In the genomic region with DNA sequence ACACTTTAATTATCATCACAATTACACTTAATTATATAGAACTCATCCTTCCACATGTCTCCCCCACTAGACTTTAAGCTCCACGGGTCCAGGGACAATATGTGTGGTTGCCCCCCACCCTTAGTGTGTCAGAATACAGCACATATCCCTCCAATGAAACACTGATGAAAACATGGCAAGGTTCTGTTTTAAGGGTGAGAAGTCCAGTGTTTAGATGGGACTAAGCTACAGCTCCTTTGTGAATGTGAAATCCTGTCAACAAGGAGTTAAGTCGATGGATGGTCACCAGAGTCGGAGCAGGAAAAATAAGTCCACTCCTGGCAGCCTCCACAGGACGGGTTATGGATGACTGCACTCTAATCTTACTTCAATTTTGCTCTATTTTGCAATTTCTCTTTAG, we compare ENCODE assay signal across 9 mouse cellular contexts. TPM values are rescaled to one million over a fixed set of nuclear protein-coding genes. Genes with fewer than 3 reads are reported as not detected.
DNase-seq lines count a peak whose midpoint lies in the region; ATAC-seq and TF ChIP-seq lines count a peak whose summit lies in the region.
"Had no signal": no experiment of that assay in that cellular context is flagged by ENCODE, and none has a peak within 500 bp of the region (broad histone marks: within the 10 kb centered on the region; RNA-seq: fewer than 3 reads in every experiment).

No protein-coding gene starts in this region.

- peak; percentile 16 to 20 for DNase-seq in cerebellum, postnatal 10 days
- DNase-seq in cerebellum, adult 8-10 months = no peak
- no peak for DNase-seq in lung, postnatal 4 days
- no peak for DNase-seq in limb, embryonic 14.5 days (ENCODE audit: low spot score)
- DNase-seq in thymus, adult 18-20 months = no peak
- DNase-seq in adrenal gland, postnatal 4 days (ENCODE audit: low spot score in 2 of 2) = no peak
- no peak for DNase-seq in gastrocnemius, postnatal 10 days

- no peaks in the 10 kb centered on the region for H3K36me3 ChIP-seq in lung, embryonic 16.5 days (ENCODE audit: control insufficient read depth, insufficient read depth, low read length)
- no peaks in the 10 kb centered on the region for H3K36me3 ChIP-seq in limb, embryonic 14.5 days (ENCODE audit: control insufficient read depth, insufficient read depth, low read length)

- 7% methylated on average over 4 of the region's 4 CpGs for WGBS in lung, embryonic 16.5 days
- WGBS in limb, embryonic 14.5 days = 7% methylated on average over 4 of the region's 4 CpGs

- no peaks in the 10 kb centered on the region; the same call in 1 of the 2 replicates for H3K27me3 ChIP-seq in lung, embryonic 16.5 days (ENCODE audit: control insufficient read depth, insufficient read depth, low read depth, low read length)
- no peaks in the 10 kb centered on the region for H3K27me3 ChIP-seq in limb, embryonic 14.5 days (ENCODE audit: control insufficient read depth, insufficient read depth, low read length)

- peak overlapping the region; percentile 68 for H3K4me2 ChIP-seq in lung, embryonic 16.5 days (ENCODE audit: low read depth, low read length)
- peak overlapping the region; percentile 71 for H3K4me2 ChIP-seq in limb, embryonic 14.5 days (replicated peaks; ENCODE audit: low read depth, low read length, severe bottlenecking)

- no peak for ATAC-seq in lung, embryonic 16.5 days (ENCODE audit: low read depth)
- ATAC-seq in limb, embryonic 14.5 days (ENCODE audit: low FRiP score, low read depth) = no peak

- no peak overlapping the region for H3K9ac ChIP-seq in lung, embryonic 16.5 days (ENCODE audit: low read length)
- peak overlapping the region; percentile 100; the same call in 1 of the 2 replicates for H3K9ac ChIP-seq in limb, embryonic 14.5 days (ENCODE audit: low read depth, low read length, severe bottlenecking)

- no peak for TF ChIP-seq POLR2A in limb, embryonic 14.5 days (IDR thresholded peaks at IDR 0.05; ENCODE audit: borderline replicate concordance, extremely low read depth, insufficient read depth, insufficient read length)

- no peak overlapping the region for H3K27ac ChIP-seq in lung, embryonic 16.5 days (ENCODE audit: low read length)
- H3K27ac ChIP-seq in limb, embryonic 14.5 days (replicated peaks; ENCODE audit: low read depth, low read length) = no peak overlapping the region

- H3K9me3 ChIP-seq in lung, embryonic 16.5 days (ENCODE audit: control insufficient read depth, low read length) = no peaks in the 10 kb centered on the region
- no peaks in the 10 kb centered on the region for H3K9me3 ChIP-seq in limb, embryonic 14.5 days (ENCODE audit: control insufficient read depth, low read length)

- peaks cover 37% of the 10 kb centered on the region for H3K4me1 ChIP-seq in lung, embryonic 16.5 days (replicated peaks; ENCODE audit: control insufficient read depth, insufficient read depth, low read length)
- peaks cover 39% of the 10 kb centered on the region for H3K4me1 ChIP-seq in limb, embryonic 14.5 days (ENCODE audit: control insufficient read depth, insufficient read depth, low read length)

- H3K4me3 ChIP-seq in lung, embryonic 16.5 days (ENCODE audit: low read length) = peak overlapping the region; percentile 1; the same call in 1 of the 2 replicates
- peak overlapping the region; percentile 94 for H3K4me3 ChIP-seq in limb, embryonic 14.5 days (replicated peaks; ENCODE audit: low read length)

RNA-seq across cellular contexts. Expression of a gene that starts 2.8 kb away (rescaled TPM):
- polyA plus RNA-seq in lung, embryonic 16.5 days (2015; fragmentation: Nextera tagmentation; extraction: Ambion mirVana) = 18.1 and 25.8 TPM in 2 replicates
- polyA plus RNA-seq in limb, embryonic 14.5 days (2012; rRNA removed) = 44.3 TPM in 2 replicates
- 72.1 and 72.4 TPM in 2 replicates for polyA plus RNA-seq in limb, embryonic 14.5 days (2014; fragmentation: Nextera tagmentation; extraction: Ambion mirVana)
- 10 to 100 TPM; 79.7 to 81.9 TPM for total RNA-seq in adrenal gland, postnatal 4 days (2021)
- total RNA-seq in gastrocnemius, postnatal 10 days (2021) = 100 to 1,000 TPM in 1 of 2 experiments, 10 to 100 TPM in 1; 92.4 to 102 TPM

RNA-seq across cellular contexts. Expression of a gene that starts 22.3 kb away (rescaled TPM):
- not detected in 2 replicates for polyA plus RNA-seq in lung, embryonic 16.5 days (2015; fragmentation: Nextera tagmentation; extraction: Ambion mirVana)
- not detected in 2 replicates for polyA plus RNA-seq in limb, embryonic 14.5 days (2012; rRNA removed)
- polyA plus RNA-seq in limb, embryonic 14.5 days (2014; fragmentation: Nextera tagmentation; extraction: Ambion mirVana) = not detected in 2 replicates
- not detected for total RNA-seq in adrenal gland, postnatal 4 days (2021)
- not detected for total RNA-seq in gastrocnemius, postnatal 10 days (2021)
- total RNA-seq: liver, adult 2 months had no signal
- polyA plus RNA-seq: liver, adult 2 months had no signal

Comparison
In these comparisons a context has a peak if more than half of its experiments do, and no peak if none do; other contexts are left out.
1. DNase-seq: peak in cerebellum, postnatal 10 days (2 of 2); none in cerebellum, adult 8-10 months (single experiment), lung, postnatal 4 days (0 of 2), limb, embryonic 14.5 days (single experiment), thymus, adult 18-20 months (0 of 2), adrenal gland, postnatal 4 days (0 of 2) and gastrocnemius, postnatal 10 days (single experiment).